10 mouse cellular contexts compared by ENCODE assay signal in the genomic region with DNA sequence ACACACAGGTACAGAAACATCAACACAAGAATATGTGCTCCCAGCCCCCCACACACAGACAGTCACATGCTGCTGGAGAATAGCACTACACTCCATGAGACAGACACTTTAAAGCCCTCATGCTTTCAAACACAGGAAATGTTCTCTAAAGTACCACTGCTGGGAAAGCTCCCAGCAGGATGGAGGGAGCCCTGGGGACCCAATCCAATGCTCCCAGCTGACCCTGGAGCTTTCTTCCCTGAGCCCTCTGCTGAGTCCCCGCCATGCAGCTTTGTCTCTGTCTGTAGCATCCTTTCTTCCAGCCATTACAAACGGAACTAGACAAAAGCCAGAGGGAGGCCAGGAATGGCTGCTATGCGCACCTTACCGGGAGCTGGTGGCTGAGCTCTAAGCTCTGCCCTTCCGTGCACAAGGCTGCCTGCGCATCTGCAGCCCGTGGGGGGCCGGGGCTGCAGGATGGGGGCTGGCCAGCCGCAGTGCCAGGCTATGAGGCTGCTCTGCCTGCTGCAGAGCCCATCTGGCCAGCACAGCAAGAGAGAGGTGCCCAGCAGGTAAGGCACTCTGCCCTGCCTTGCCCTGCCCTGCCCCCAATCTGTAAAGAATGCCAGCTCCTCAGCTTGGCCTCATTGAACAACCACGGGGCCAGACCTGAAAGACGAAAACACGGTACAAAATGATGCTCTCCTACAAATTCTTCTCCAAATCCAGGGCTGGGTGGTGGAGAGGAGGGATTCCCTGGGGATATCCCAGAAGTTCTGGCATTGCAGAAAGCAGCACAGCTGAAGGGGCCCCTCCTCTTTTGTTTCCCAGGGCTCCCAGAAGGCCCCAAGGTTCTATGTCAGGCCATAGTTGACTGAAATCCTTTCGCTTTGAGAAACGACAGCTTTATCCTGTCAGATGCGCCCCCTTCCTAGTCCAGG. TPM values are rescaled to one million over a fixed set of nuclear protein-coding genes. Genes with fewer than 3 reads are reported as not detected.
DNase-seq lines count a peak whose midpoint lies in the region; ATAC-seq and TF ChIP-seq lines count a peak whose summit lies in the region.
"Had no signal": no experiment of that assay in that cellular context is flagged by ENCODE, and none has a peak within 500 bp of the region (broad histone marks: within the 10 kb centered on the region; RNA-seq: fewer than 3 reads in every experiment).

No protein-coding gene starts in this region.

- peak; percentile 54 for DNase-seq in brain, embryonic 14.5 days (ENCODE audit: low read depth)
- peak; percentile 91 to 92 for DNase-seq in cerebellum, postnatal 10 days
- peak; percentile 28 to 39 for DNase-seq in heart, postnatal 10 days
- DNase-seq in lung, postnatal 10 days = peak; percentile 32
- no peak for DNase-seq in ovary, adult 18-20 months (ENCODE audit: low spot score)
- DNase-seq in spleen, adult 18-20 months = no peak
- no peak for DNase-seq in embryo, embryonic 10.5 days (ENCODE audit: low spot score)

- TF ChIP-seq CTCF in brain, embryonic 14.5 days (IDR thresholded peaks at IDR 0.05; ENCODE audit: borderline replicate concordance, extremely low read depth, insufficient read depth, insufficient read length) = no peak

- ATAC-seq in megakaryocyte-erythroid progenitor cell, adult 5-6 weeks (replicated peaks; ENCODE audit: low FRiP score, low TSS enrichment, poor library complexity, severe bottlenecking) = no peak

- TF ChIP-seq POLR2A in brain, embryonic 14.5 days (IDR thresholded peaks at IDR 0.05; ENCODE audit: borderline replicate concordance, extremely low read depth, insufficient read depth, insufficient read length, poor library complexity, severe bottlenecking) = 0 out of 2 replicates have a peak, but pooled peaks have one; percentile 4

- intact Hi-C loops in heart, postnatal 10 days (cut with DNase I) = no loop called here

RNA-seq across cellular contexts. Expression of a gene that starts 20.5 kb away (rescaled TPM):
- polyA plus RNA-seq in brain, embryonic 14.5 days (2012; rRNA removed) = 0.34 and 0.49 TPM in 2 replicates
- total RNA-seq in heart, postnatal 10 days (2021) = under 1 TPM; 0.12 to 0.17 TPM
- not detected in 2 replicates for total RNA-seq in megakaryocyte-erythroid progenitor cell, adult 5-6 weeks (2014; fragmentation: Nextera tagmentation)
- total RNA-seq in megakaryocyte-erythroid progenitor cell, adult 5-6 weeks (2017) = not detected in 2 replicates
- total RNA-seq: hematopoietic stem cell, adult 5-6 weeks; neutrophil, adult 5-6 weeks had no signal

RNA-seq across cellular contexts. Expression of a gene that starts 41.5 kb away (rescaled TPM):
- polyA plus RNA-seq in brain, embryonic 14.5 days (2012; rRNA removed) = 18.6 and 23.2 TPM in 2 replicates
- total RNA-seq in heart, postnatal 10 days (2021) = 1 to 10 TPM; 2.8 to 3.4 TPM
- total RNA-seq in megakaryocyte-erythroid progenitor cell, adult 5-6 weeks (2014; fragmentation: Nextera tagmentation) = not detected in 2 replicates
- not detected in 2 replicates for total RNA-seq in megakaryocyte-erythroid progenitor cell, adult 5-6 weeks (2017)
- total RNA-seq: hematopoietic stem cell, adult 5-6 weeks; neutrophil, adult 5-6 weeks had no signal

RNA-seq across cellular contexts. Expression of a gene that starts 45.7 kb away (rescaled TPM):
- 26.2 and 35.1 TPM in 2 replicates for polyA plus RNA-seq in brain, embryonic 14.5 days (2012; rRNA removed)
- total RNA-seq in heart, postnatal 10 days (2021) = 1 to 10 TPM; 6.4 to 8.1 TPM
- total RNA-seq in megakaryocyte-erythroid progenitor cell, adult 5-6 weeks (2014; fragmentation: Nextera tagmentation) = 16.4 and 25.5 TPM in 2 replicates
- 2.7 and 4.9 TPM in 2 replicates for total RNA-seq in megakaryocyte-erythroid progenitor cell, adult 5-6 weeks (2017)

Comparison
In these comparisons a context has a peak if more than half of its experiments do, and no peak if none do; other contexts are left out.
1. DNase-seq: peak in brain, embryonic 14.5 days (single experiment), cerebellum, postnatal 10 days (2 of 2), heart, postnatal 10 days (2 of 2) and lung, postnatal 10 days (single experiment); none in ovary, adult 18-20 months (single experiment), spleen, adult 18-20 months (0 of 2) and embryo, embryonic 10.5 days (single experiment).